Mouse (Mus musculus) MEL (cell line): Measurements from ENCODE around the gene Zdhhc4. TPM values are rescaled to one million over a fixed set of nuclear protein-coding genes. Genes with fewer than 3 reads are reported as not detected.

Experiments used
- DNase-seq: peaks from one replicate; pipeline ENCODE4 v3.0.0; 2011; ENCODE audit warnings: low read depth, low spot score
- H3K27ac ChIP-seq: 2 replicates; pipeline ENCODE4 v1.5.1; 2012; ENCODE audit warnings: low read depth, mild to moderate bottlenecking, control low read depth, low read length, moderate library complexity; ENCODE audit not compliant: control insufficient read depth
- H3K27me3 ChIP-seq, 2 experiments: fragments of 150-350 bp in 1 of 2; sonication (generic) in 1 of 2; 2 replicates each; pipeline ENCODE4 v1.6.1; 2012; ENCODE audit warnings: low read length in 2 of 2, mild to moderate bottlenecking in 2 of 2, improper control_type of control experiment in 1 of 2, moderate library complexity in 1 of 2; ENCODE audit not compliant: insufficient read depth in 2 of 2, control insufficient read depth in 1 of 2
- H3K36me3 ChIP-seq, 2 experiments: 2 replicates each; pipeline ENCODE4 v1.6.1; 2012 to 2014; ENCODE audit warnings: low read length in 2 of 2, improper control_type of control experiment in 1 of 2, inconsistent platforms in 1 of 2, mild to moderate bottlenecking in 1 of 2; ENCODE audit not compliant: insufficient read depth in 2 of 2, control insufficient read depth in 1 of 2
- H3K4me1 ChIP-seq, 2 experiments: fragments of 150-350 bp in 1 of 2; sonication (generic) in 1 of 2; 2 replicates each; pipeline ENCODE4 v1.6.1; 2012; ENCODE audit warnings: low read length in 2 of 2, improper control_type of control experiment in 1 of 2, mild to moderate bottlenecking in 1 of 2; ENCODE audit not compliant: insufficient read depth in 2 of 2, control insufficient read depth in 1 of 2
- H3K4me3 ChIP-seq, 2 experiments: fragments of 150-350 bp in 1 of 2; sonication (generic) in 1 of 2; 2 replicates each; pipeline ENCODE4 v1.5.1; 2012; ENCODE audit warnings: low read depth in 2 of 2, low read length in 2 of 2, mild to moderate bottlenecking in 2 of 2, moderate library complexity in 2 of 2, control low read depth in 1 of 2, improper control_type of control experiment in 1 of 2; ENCODE audit not compliant: control insufficient read depth in 1 of 2, insufficient read depth in 1 of 2
- H3K79me2 ChIP-seq: 2 replicates; pipeline ENCODE4 v1.6.1; 2012; ENCODE audit warnings: mild to moderate bottlenecking, low read length, moderate library complexity; ENCODE audit not compliant: control insufficient read depth, poor library complexity, insufficient read depth
- H3K9ac ChIP-seq: 2 replicates; pipeline ENCODE4 v1.6.1; 2012; ENCODE audit warnings: low read depth, mild to moderate bottlenecking, control low read depth, low read length, moderate library complexity; ENCODE audit not compliant: control insufficient read depth, poor library complexity, severe bottlenecking
- H3K9me3 ChIP-seq: fragments of 150-350 bp; sonication (generic); replicated peaks from 2 replicates; pipeline ENCODE4 v1.6.1; 2012; ENCODE audit warnings: mild to moderate bottlenecking, low read length, improper control_type of control experiment, moderate library complexity; ENCODE audit not compliant: insufficient read depth
- BHLHE40 ChIP-seq: IDR thresholded peaks from 2 replicates; pipeline ENCODE4 v1.6.1; 2012; ENCODE audit warnings: low read depth, mild to moderate bottlenecking, inconsistent platforms, low read length, improper control_type of control experiment, borderline replicate concordance
- CTCF ChIP-seq, 3 experiments: IDR thresholded peaks in 2 of 3; conservative IDR thresholded peaks in 1 of 3; 2 replicates each; pipeline ENCODE4 v1.5.1; 2011 to 2012; ENCODE audit warnings: low read length in 3 of 3, low read depth in 2 of 3, mild to moderate bottlenecking in 2 of 3, improper control_type of control experiment in 1 of 3, inconsistent platforms in 1 of 3, mixed read lengths in 1 of 3, moderate library complexity in 1 of 3; ENCODE audit not compliant: control insufficient read depth in 1 of 3, insufficient read depth in 1 of 3, poor library complexity in 1 of 3, severe bottlenecking in 1 of 3
- EP300 ChIP-seq, 2 experiments: IDR thresholded peaks; 2 replicates each; pipeline ENCODE4 v1.6.1; 2011; ENCODE audit warnings: improper control_type of control experiment in 2 of 2, low read length in 2 of 2, low read depth in 1 of 2, mild to moderate bottlenecking in 1 of 2
- ETS1 ChIP-seq: IDR thresholded peaks from 2 replicates; pipeline ENCODE4 v1.6.1; 2012; ENCODE audit warnings: low read depth, mild to moderate bottlenecking, inconsistent platforms, low read length, improper control_type of control experiment, moderate library complexity
- GATA1 ChIP-seq: IDR thresholded peaks from 2 replicates; pipeline ENCODE4 v1.6.1; 2011; ENCODE audit warnings: low read depth, low read length, improper control_type of control experiment
- JUND ChIP-seq: IDR thresholded peaks from 2 replicates; pipeline ENCODE4 v1.6.1; 2011; ENCODE audit warnings: low read depth, mild to moderate bottlenecking, improper control_type of control experiment, low read length
- MAX ChIP-seq: IDR thresholded peaks from 2 replicates; pipeline ENCODE4 v1.6.1; 2011; ENCODE audit warnings: low read length, improper control_type of control experiment
- MAZ ChIP-seq: IDR thresholded peaks from 2 replicates; pipeline ENCODE4 v1.6.1; 2012; ENCODE audit warnings: low read depth, mild to moderate bottlenecking, inconsistent platforms, low read length, improper control_type of control experiment
- NRF1 ChIP-seq: IDR thresholded peaks from 2 replicates; pipeline ENCODE4 v1.6.1; 2014; ENCODE audit warnings: low read depth, mild to moderate bottlenecking, inconsistent platforms, low read length, improper control_type of control experiment, moderate library complexity; ENCODE audit not compliant: poor library complexity, insufficient read depth, severe bottlenecking
- POLR2AphosphoS5 ChIP-seq: IDR thresholded peaks from 2 replicates; pipeline ENCODE4 v1.6.1; 2012; ENCODE audit warnings: low read depth, borderline replicate concordance, mild to moderate bottlenecking, inconsistent platforms, low read length, moderate library complexity, mixed read lengths
- RAD21 ChIP-seq: IDR thresholded peaks from 2 replicates; pipeline ENCODE4 v1.6.1; 2011; ENCODE audit warnings: mild to moderate bottlenecking, low read depth, low read length, improper control_type of control experiment
- SIN3A ChIP-seq: IDR thresholded peaks from 2 replicates; pipeline ENCODE4 v1.6.1; 2012; ENCODE audit warnings: low read length, improper control_type of control experiment, inconsistent platforms
- ZC3H11A ChIP-seq: IDR thresholded peaks from 2 replicates; pipeline ENCODE4 v1.6.1; 2012; ENCODE audit warnings: low read depth, mild to moderate bottlenecking, inconsistent platforms, low read length, improper control_type of control experiment
- ZNF384 ChIP-seq: IDR thresholded peaks from 2 replicates; pipeline ENCODE4 v1.6.1; 2012; ENCODE audit warnings: low read depth, mild to moderate bottlenecking, inconsistent platforms, low read length, improper control_type of control experiment
- polyA plus RNA-seq, 2 experiments: library from polyadenylated mRNA; stranded (reverse) in 1 of 2; unstranded in 1 of 2; fragments of >175 nt in 1 of 2; fragments of >200 nt in 1 of 2; gene quantifications; 2 replicates each; pipeline versions ENCODE4 v1.2.1 to v1.2.4; 2012; ENCODE audit warnings: low replicate concordance in 2 of 2, low read depth in 1 of 2; ENCODE audit not compliant: insufficient read length in 2 of 2, insufficient read depth in 1 of 2, missing spikeins in 1 of 2
- total RNA-seq: library from RNA; depleted of rRNA; stranded (reverse); fragments of 300-350 nt; gene quantifications from 2 replicates; pipeline ENCODE4 v1.2.3, GENCODE M21; 2012

Gene Zdhhc4
- total and polyA plus RNA-seq, 3 experiments = 17.6 to 62.1 TPM; not detected in 1

DNA sequence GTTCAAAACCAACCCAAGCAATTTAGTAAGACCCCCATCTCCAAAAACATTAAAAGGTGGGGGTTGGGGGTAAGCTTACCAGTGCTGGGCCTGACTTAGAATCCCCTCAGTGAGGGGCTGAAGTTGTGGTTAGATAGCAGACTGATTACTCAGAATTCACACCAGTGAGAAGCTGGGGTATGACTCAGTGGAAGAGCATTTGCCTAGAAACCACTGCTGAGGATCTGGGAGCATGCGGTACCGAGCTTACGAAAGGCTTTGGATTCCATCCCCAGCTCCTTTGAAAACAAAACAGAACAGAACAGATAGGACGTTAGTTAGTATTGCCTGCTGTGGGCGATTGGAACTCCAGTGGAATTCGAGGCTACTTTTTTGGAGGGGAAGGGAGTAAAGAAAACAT is 57.4 kb downstream of the Zdhhc4 start:
- H3K27ac ChIP-seq = peak overlapping the region; percentile 96
- peaks cover 0 to 20% of the 10 kb centered on the region in 2 experiments; a peak in 2 of 4 replicates for H3K36me3 ChIP-seq
- H3K4me1 ChIP-seq = peaks cover 8 to 39% of the 10 kb centered on the region in 2 experiments
- peak overlapping the region; percentile 37 for H3K9ac ChIP-seq
- H3K9me3 ChIP-seq = no peaks in the 10 kb centered on the region
- H3K27me3 ChIP-seq = no peaks in the 10 kb centered on the region
- peak overlapping the region in 1 of 2 experiments; percentile 40; a peak in 2 of 4 replicates for H3K4me3 ChIP-seq
- TF ChIP-seq GATA1 = no peak
- no peak for TF ChIP-seq SIN3A
- TF ChIP-seq ETS1 = 0 out of 2 replicates have a peak, but pooled peaks have one; percentile 16
- 0 out of 4 replicates have a peak, but pooled peaks of 1 of the 2 experiments have one; percentile 14 for TF ChIP-seq EP300 (IDR thresholded peaks at IDR 0.05; ENCODE audit: low read depth in 1 of 2, low read length in 2 of 2)
- TF ChIP-seq NRF1 = no peak
- TF ChIP-seq BHLHE40 = no peak
- TF ChIP-seq MAX = peak; percentile 24; the same call in 1 of the 2 replicates
- no peak for TF ChIP-seq RAD21
- no peak for TF ChIP-seq MAZ
- TF ChIP-seq JUND = 0 out of 2 replicates have a peak, but pooled peaks have one; percentile 47
- peaks cover 7% of the 10 kb centered on the region for H3K79me2 ChIP-seq
- peak; percentile 61 for DNase-seq

DNA sequence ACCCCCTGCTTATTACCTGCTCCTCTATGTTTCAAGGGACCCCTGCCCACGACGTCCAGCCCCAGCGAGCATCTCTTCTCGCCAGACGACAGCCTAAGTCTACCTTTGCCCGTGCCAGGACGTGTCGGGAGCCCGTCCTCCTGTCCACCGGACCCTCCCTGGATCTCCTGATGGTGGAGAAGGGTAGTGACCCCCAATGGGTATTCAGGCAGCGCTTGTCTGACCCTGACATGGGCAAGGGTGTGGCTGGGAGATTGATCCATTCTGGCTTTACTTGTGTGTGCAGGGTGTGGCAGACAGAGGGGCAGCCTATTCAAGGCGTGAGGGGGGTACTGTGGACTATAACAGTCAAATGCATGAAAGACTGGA is 58.9 kb downstream of the Zdhhc4 start:
- Histone ChIP-seq H3K9me3 (no peaks in the 10 kb centered on the region), H3K27me3 (no peaks in the 10 kb centered on the region), H3K4me1 (peaks cover 8 to 39% of the 10 kb centered on the region in 2 experiments), H3K36me3 (peaks cover 0 to 20% of the 10 kb centered on the region in 2 experiments; a peak in 2 of 4 replicates), H3K9ac (peak overlapping the region; percentile 81), H3K27ac (peak overlapping the region; percentile 32), H3K4me3 (peak overlapping the region; percentile 79 to 97), H3K79me2 (peaks cover 7% of the 10 kb centered on the region)
- TF ChIP-seq GATA1 = no peak
- TF ChIP-seq JUND = no peak
- TF ChIP-seq ZNF384 = no peak
- no peak for TF ChIP-seq POLR2AphosphoS5
- no peak for TF ChIP-seq ZC3H11A
- TF ChIP-seq CTCF (IDR thresholded peaks at IDR 0.05 in 2 of 3, conservative IDR thresholded peaks at IDR 0.05 in 1 of 3; ENCODE audit: control insufficient read depth in 1 of 3, insufficient read depth in 1 of 3, low read depth in 2 of 3, low read length in 3 of 3, poor library complexity in 1 of 3, severe bottlenecking in 1 of 3) = no peak
- no peak for DNase-seq
